Mouse (Mus musculus): ENCODE measurements around the gene Tmcc2. TPM values are rescaled to one million over a fixed set of nuclear protein-coding genes. Genes with fewer than 3 reads are reported as not detected.

The Tmcc2 gene
- polyA plus RNA-seq, 1 experiment from 2014 or later = 4.5 TPM

DNA sequence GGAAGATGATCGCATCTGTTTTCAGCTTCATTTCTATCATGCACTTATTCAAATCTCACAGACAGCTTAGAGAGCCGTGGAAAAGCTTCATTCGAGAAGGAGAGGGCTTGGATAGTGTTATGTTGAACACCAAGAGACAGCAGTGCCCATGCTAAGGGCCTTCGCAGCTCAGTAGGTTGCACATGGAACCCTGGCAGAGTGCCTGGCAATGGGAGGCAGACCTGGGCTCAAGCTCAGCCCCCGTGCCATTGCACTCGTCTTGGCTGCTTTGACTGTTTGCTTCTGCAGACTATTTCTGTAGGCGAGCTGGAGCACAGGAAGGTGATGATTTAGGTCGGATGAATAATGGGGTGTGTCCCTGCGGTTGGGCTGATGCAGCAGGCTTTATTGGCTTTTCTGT is 40.6 kb upstream of the Tmcc2 start:
- no peak overlapping the region for H3K27ac ChIP-seq
- ATAC-seq (replicated peaks; ENCODE audit: low FRiP score, low read depth) (no peak), DNase-seq (ENCODE audit: low spot score) (no peak)
- WGBS = 55% methylated on average over 9 of the region's 9 CpGs
- H3K9me3 ChIP-seq (replicated peaks; ENCODE audit: low read length) = no peaks in the 10 kb centered on the region
- no peak overlapping the region for H3K4me3 ChIP-seq (replicated peaks; ENCODE audit: low read depth, low read length)
- no peak for TF ChIP-seq CTCF (IDR thresholded peaks at IDR 0.05; ENCODE audit: low read depth)
- H3K4me2 ChIP-seq (ENCODE audit: low read length) = no peak overlapping the region
- no peaks in the 10 kb centered on the region for H3K27me3 ChIP-seq (ENCODE audit: insufficient read depth, low read length)
- H3K4me1 ChIP-seq (replicated peaks; ENCODE audit: insufficient read depth, low read length) = no peaks in the 10 kb centered on the region
- H3K36me3 ChIP-seq (ENCODE audit: insufficient read depth, low read length) = peaks cover 8% of the 10 kb centered on the region; the same call in 1 of the 2 replicates
- H3K9ac ChIP-seq (ENCODE audit: low read depth, low read length) = no peak overlapping the region

DNA sequence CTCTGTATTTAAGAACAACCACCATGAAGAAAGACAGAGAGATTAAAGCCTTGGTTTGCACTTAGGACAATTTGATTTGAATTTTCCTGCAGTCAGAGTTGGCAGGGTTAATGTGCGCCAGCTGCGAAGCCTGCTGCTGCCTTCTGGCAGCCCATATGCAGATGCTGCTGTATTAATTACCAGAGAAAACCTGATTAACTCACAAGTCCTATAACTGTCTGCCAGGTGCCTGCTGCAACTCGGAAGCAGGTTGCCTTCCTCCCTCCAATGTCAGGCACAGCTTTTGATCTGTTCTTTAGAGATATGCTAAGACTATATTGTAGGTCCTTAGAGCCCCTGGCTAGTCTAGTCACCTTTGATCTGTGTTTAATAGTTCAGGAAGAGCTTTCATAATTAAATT is 39.7 kb upstream of the Tmcc2 start:
- H3K36me3 ChIP-seq (ENCODE audit: insufficient read depth, low read length) = peaks cover 5% of the 10 kb centered on the region; the same call in 1 of the 2 replicates
- no peak for TF ChIP-seq CTCF (IDR thresholded peaks at IDR 0.05; ENCODE audit: low read depth)
- no peak overlapping the region for H3K4me2 ChIP-seq (ENCODE audit: low read length)
- 44% methylated on average over 3 of the region's 3 CpGs for WGBS
- H3K27me3 ChIP-seq (ENCODE audit: insufficient read depth, low read length) = no peaks in the 10 kb centered on the region
- H3K9me3 ChIP-seq (replicated peaks; ENCODE audit: low read length) = no peaks in the 10 kb centered on the region
- no peaks in the 10 kb centered on the region; the same call in 1 of the 2 replicates for H3K4me1 ChIP-seq (replicated peaks; ENCODE audit: insufficient read depth, low read length)
- H3K4me3 ChIP-seq (replicated peaks; ENCODE audit: low read depth, low read length) = no peak overlapping the region
- DNase-seq (ENCODE audit: low spot score) (no peak), ATAC-seq (replicated peaks; ENCODE audit: low FRiP score, low read depth) (no peak)
- no peak overlapping the region for H3K27ac ChIP-seq
- no peak overlapping the region for H3K9ac ChIP-seq (ENCODE audit: low read depth, low read length)

DNA sequence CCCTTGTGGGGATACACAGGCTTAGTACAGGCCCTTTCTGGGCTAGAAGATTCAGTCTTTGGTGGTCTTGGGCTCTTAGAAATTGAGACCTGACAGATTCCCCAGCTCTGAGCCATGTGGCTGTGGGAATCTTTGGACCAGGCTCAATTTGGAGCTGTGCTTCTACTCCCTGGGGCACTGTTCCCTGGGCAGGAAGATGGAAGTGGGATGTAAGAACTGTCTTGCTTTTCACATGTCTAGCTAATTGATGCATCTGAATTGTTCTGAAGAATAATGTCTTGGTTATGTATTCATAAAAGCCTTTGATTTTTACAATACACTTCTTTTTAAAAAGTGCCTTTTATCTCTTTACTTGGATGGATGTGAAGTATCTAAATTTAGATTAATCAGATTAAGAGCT is 34.5 kb upstream of the Tmcc2 start:
- H3K9ac ChIP-seq (ENCODE audit: low read depth, low read length) = no peak overlapping the region
- TF ChIP-seq CTCF (IDR thresholded peaks at IDR 0.05; ENCODE audit: low read depth) = no peak

DNA sequence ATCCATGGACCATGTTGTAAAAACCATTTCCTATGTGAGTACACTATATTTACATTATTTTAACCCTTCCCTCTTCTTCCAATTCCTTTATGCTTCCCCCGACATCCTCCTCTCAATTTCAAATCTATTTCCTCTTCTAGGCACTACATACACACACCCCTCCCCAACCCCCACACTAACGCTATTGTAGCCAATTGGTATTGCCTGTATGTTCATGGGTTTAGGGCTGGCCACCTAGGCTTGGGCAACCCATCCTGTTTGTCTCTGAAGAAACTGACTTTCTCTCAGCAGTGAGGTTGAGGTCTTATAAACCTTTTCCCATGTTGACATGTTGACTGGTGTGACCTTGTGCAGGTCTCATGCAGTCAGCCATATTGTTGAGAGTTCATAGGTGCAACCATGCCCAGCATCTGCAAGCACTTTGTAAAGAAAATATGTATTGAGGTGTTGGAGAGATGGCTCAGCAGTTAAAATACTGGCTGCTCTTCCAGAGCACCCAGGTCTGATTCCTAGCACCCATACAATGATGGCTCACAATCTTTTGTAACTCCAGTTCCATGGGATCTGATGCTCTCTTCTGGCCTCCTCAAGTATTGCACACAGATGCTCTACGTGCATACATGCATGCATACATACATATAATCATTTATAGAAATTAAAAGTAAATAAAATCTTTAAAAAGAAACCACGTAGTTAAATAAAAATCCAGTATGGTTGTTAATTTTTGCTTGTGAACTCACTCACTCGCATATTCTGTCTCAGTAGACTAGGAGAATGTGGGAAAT is 32.0 kb upstream of the Tmcc2 start:
- no peaks in the 10 kb centered on the region for H3K9me3 ChIP-seq (replicated peaks; ENCODE audit: low read length)
- H3K4me1 ChIP-seq (replicated peaks; ENCODE audit: insufficient read depth, low read length) = peaks cover 19% of the 10 kb centered on the region
- no peaks in the 10 kb centered on the region for H3K36me3 ChIP-seq (ENCODE audit: insufficient read depth, low read length)
- no peak overlapping the region for H3K4me3 ChIP-seq (replicated peaks; ENCODE audit: low read depth, low read length)
- DNase-seq (ENCODE audit: low spot score) (no peak), ATAC-seq (replicated peaks; ENCODE audit: low FRiP score, low read depth) (no peak)
- H3K9ac ChIP-seq (ENCODE audit: low read depth, low read length) = no peak overlapping the region
- no peaks in the 10 kb centered on the region for H3K27me3 ChIP-seq (ENCODE audit: insufficient read depth, low read length)
- WGBS = 92% methylated on average over 5 of the region's 5 CpGs
- H3K4me2 ChIP-seq (ENCODE audit: low read length) = no peak overlapping the region
- H3K27ac ChIP-seq = no peak overlapping the region
- TF ChIP-seq CTCF (IDR thresholded peaks at IDR 0.05; ENCODE audit: low read depth) = peak; percentile 23; the same call in 1 of the 2 replicates

More for the DNA sequence above, 34.5 kb upstream of the Tmcc2 start:
- Histone ChIP-seq H3K4me2 (ENCODE audit: low read length) (no peak overlapping the region), H3K36me3 (ENCODE audit: insufficient read depth, low read length) (no peaks in the 10 kb centered on the region), H3K4me3 (replicated peaks; ENCODE audit: low read depth, low read length) (no peak overlapping the region), H3K9me3 (replicated peaks; ENCODE audit: low read length) (no peaks in the 10 kb centered on the region), H3K4me1 (replicated peaks; ENCODE audit: insufficient read depth, low read length) (peaks cover 6% of the 10 kb centered on the region), H3K27ac (no peak overlapping the region), H3K27me3 (ENCODE audit: insufficient read depth, low read length) (no peaks in the 10 kb centered on the region)
- no peak for ATAC-seq (replicated peaks; ENCODE audit: low FRiP score, low read depth)
- DNase-seq (ENCODE audit: low spot score) = no peak

DNA sequence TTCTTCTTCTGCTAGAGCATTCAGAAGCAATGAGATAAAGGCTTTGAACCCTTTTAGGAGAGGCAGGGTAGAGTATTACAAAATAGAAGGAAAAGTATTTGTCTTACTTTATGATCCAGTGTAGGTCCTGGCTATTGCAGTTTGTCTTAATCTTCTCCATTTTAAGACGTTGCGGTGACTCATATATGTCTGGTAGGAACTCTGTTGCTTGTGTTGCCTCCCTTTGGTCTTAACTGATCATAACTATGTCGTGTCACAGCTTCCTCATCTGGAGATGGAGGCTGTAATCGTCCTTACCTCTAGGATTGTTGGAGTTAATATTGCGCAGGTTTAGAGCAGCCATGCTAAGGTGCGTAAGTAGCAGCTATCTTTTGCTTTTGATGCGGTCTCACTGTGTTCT is 29.6 kb upstream of the Tmcc2 start:
- TF ChIP-seq CTCF (IDR thresholded peaks at IDR 0.05; ENCODE audit: low read depth) = no peak
- H3K36me3 ChIP-seq (ENCODE audit: insufficient read depth, low read length) = no peaks in the 10 kb centered on the region
- no peak overlapping the region for H3K4me2 ChIP-seq (ENCODE audit: low read length)
- H3K27me3 ChIP-seq (ENCODE audit: insufficient read depth, low read length) = no peaks in the 10 kb centered on the region
- peaks cover 21% of the 10 kb centered on the region for H3K4me1 ChIP-seq (replicated peaks; ENCODE audit: insufficient read depth, low read length)
- no peak overlapping the region for H3K4me3 ChIP-seq (replicated peaks; ENCODE audit: low read depth, low read length)
- DNase-seq (ENCODE audit: low spot score) (peak; percentile 11), ATAC-seq (replicated peaks; ENCODE audit: low FRiP score, low read depth) (no peak)
- H3K27ac ChIP-seq = no peak overlapping the region
- H3K9ac ChIP-seq (ENCODE audit: low read depth, low read length) = no peak overlapping the region
- H3K9me3 ChIP-seq (replicated peaks; ENCODE audit: low read length) = no peaks in the 10 kb centered on the region
- 76% methylated on average over 7 of the region's 7 CpGs for WGBS

DNA sequence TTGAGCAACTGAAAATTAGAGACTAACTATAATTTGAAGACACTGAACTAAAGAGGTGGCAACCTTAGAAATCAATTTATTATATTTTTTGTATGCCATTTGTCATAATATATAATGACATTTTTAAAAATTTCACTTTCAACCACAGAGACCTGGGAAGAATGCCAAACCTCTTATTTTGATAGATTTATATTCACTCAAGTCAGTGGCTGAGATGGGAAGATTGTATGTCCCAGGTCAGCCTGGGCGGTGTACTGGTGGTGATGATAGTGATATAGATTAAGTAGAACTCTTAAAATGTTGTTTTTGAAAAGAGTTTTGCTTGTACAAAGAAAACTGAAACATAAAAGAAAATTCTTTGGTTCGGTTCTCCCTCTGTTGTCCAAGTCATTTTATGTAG is 29.1 kb upstream of the Tmcc2 start:
- Histone ChIP-seq H3K4me1 (replicated peaks; ENCODE audit: insufficient read depth, low read length) (peaks cover 21% of the 10 kb centered on the region), H3K9ac (ENCODE audit: low read depth, low read length) (no peak overlapping the region), H3K27me3 (ENCODE audit: insufficient read depth, low read length) (no peaks in the 10 kb centered on the region), H3K36me3 (ENCODE audit: insufficient read depth, low read length) (no peaks in the 10 kb centered on the region), H3K4me2 (ENCODE audit: low read length) (no peak overlapping the region), H3K4me3 (replicated peaks; ENCODE audit: low read depth, low read length) (no peak overlapping the region), H3K9me3 (replicated peaks; ENCODE audit: low read length) (no peaks in the 10 kb centered on the region), H3K27ac (no peak overlapping the region)
- DNase-seq (ENCODE audit: low spot score) (no peak), ATAC-seq (replicated peaks; ENCODE audit: low FRiP score, low read depth) (no peak)
- no peak for TF ChIP-seq CTCF (IDR thresholded peaks at IDR 0.05; ENCODE audit: low read depth)
- 36% methylated on average over 2 of the region's 2 CpGs for WGBS

Data from kidney, postnatal 0 days (tissue).